ENCODE assay signal across 8 mouse cellular contexts in the genomic region with DNA sequence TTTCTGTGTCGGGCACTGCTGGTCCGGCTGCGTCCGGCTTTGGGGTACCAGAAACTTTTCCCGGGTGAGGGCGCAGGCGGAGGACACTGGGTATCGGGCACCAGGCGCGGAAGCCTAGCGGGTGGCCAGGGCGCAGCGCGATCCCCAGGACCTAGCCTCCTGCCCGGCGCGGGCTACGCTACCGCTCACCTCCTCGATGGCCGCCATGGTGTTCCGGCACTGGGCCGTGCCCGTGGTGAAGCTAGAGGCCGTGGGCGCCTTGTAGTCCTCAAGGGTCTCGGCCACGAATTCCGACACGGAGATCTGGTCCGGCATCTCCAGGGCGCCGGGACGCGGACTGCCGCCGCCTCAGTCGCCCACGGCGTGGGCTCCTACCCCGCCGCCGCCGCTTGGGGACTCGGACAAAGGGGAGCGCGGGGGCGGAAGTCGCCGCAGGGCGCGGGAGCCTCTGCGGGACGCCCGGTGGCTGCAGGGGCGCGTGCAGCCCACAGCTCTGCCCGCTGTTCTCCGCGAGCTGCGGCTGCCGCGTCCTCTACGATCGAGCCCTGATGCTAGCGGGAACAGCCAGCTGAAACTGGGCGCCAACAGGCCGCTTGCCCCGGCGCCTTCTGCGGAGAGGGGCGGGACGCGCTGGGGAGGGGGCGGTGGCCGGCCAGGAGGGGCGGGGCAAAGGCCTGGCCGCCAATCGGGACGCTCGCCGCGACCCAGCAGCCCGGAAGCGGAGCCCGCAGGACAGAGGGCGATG.
DNase-seq lines count a peak whose midpoint lies in the region; ATAC-seq and TF ChIP-seq lines count a peak whose summit lies in the region.
"Not testable (repeated sequence)": the region's sequence is repeated elsewhere in the genome, so short reads cannot be mapped to it uniquely, and the experiment has no call there.

No protein-coding gene starts in this region.

- H3K4me1 ChIP-seq in E14TG2a.4 (replicated peaks; ENCODE audit: low read depth, low read length); cerebellum, adult 2 months (ENCODE audit: control insufficient read depth, insufficient read depth, low read length); forebrain, postnatal 0 days (ENCODE audit: insufficient read depth); lung, embryonic 14.5 days (ENCODE audit: insufficient read depth); olfactory bulb, adult 2 months (ENCODE audit: control insufficient read depth, insufficient read depth, low read length): not testable (repeated sequence)

- not testable (repeated sequence) for TF ChIP-seq CTCF in E14TG2a.4 (conservative IDR thresholded peaks at IDR 0.05; ENCODE audit: low read length); cerebellum, adult 2 months (IDR thresholded peaks at IDR 0.05; ENCODE audit: borderline replicate concordance, insufficient read depth, low read depth, low read length); lung, embryonic 14.5 days (IDR thresholded peaks at IDR 0.05; ENCODE audit: low read depth); olfactory bulb, adult 2 months (IDR thresholded peaks at IDR 0.05; ENCODE audit: insufficient read depth, low read depth, low read length)
- peak; percentile 15 for TF ChIP-seq CTCF in forebrain, postnatal 0 days (IDR thresholded peaks at IDR 0.05; ENCODE audit: low read depth)

- not testable (repeated sequence) for H3K27me3 ChIP-seq in E14TG2a.4 (ENCODE audit: insufficient read depth, low read length); cerebellum, adult 2 months (ENCODE audit: control insufficient read depth, insufficient read depth, low read length); forebrain, postnatal 0 days (ENCODE audit: insufficient read depth, low read length); lung, embryonic 14.5 days (ENCODE audit: insufficient read depth, low read length)

- TF ChIP-seq POLR2A in cerebellum, adult 2 months (IDR thresholded peaks at IDR 0.05; ENCODE audit: borderline replicate concordance, insufficient read depth, low read length), result not testable (repeated sequence)
- peak; percentile 51; the same call in 1 of the 2 replicates for TF ChIP-seq POLR2A in olfactory bulb, adult 2 months (IDR thresholded peaks at IDR 0.05; ENCODE audit: insufficient read depth, low read depth, low read length)

- H3K4me3 ChIP-seq in E14TG2a.4 (replicated peaks; ENCODE audit: low read length), result peak overlapping the region; percentile 89
- H3K4me3 ChIP-seq in cerebellum, adult 2 months (replicated peaks; ENCODE audit: insufficient read depth, low read depth, low read length), result peak overlapping the region; percentile 56
- peak overlapping the region; percentile 65 for H3K4me3 ChIP-seq in forebrain, postnatal 0 days (ENCODE audit: low read depth, low read length)
- H3K4me3 ChIP-seq in lung, embryonic 14.5 days (ENCODE audit: low read depth, low read length), result peak overlapping the region; percentile 71
- peak overlapping the region; percentile 99 for H3K4me3 ChIP-seq in olfactory bulb, adult 2 months (ENCODE audit: insufficient read depth, low read depth, low read length)

- DNase-seq in cerebellum, adult 2 months, result peak; percentile 41 to 50
- DNase-seq in forebrain, postnatal 0 days, result peak; percentile 84
- DNase-seq in heart, postnatal 4 days, result peak; percentile 71
- DNase-seq in layer of hippocampus, adult 11-12 months (ENCODE audit: low spot score), result peak; percentile 34
- peak; percentile 85 for DNase-seq in lung, embryonic 14.5 days
- DNase-seq in testis, postnatal 10 days (ENCODE audit: low spot score), result peak; percentile 76

- H3K4me2 ChIP-seq in forebrain, postnatal 0 days (ENCODE audit: low read depth), result peak overlapping the region; percentile 48
- peak overlapping the region; percentile 49 for H3K4me2 ChIP-seq in lung, embryonic 14.5 days

- not testable (repeated sequence) for H3K27ac ChIP-seq in cerebellum, adult 2 months (ENCODE audit: insufficient read depth, low read length)
- H3K27ac ChIP-seq in forebrain, postnatal 0 days (ENCODE audit: low read depth, low read length), result peak overlapping the region; percentile 92
- peak overlapping the region; percentile 94 for H3K27ac ChIP-seq in lung, embryonic 14.5 days (ENCODE audit: low read depth)
- peak overlapping the region; percentile 60; the same call in 1 of the 2 replicates for H3K27ac ChIP-seq in olfactory bulb, adult 2 months (ENCODE audit: insufficient read depth, low read depth, low read length)

- WGBS in cerebellum, adult 2 months, result under 1% methylated on average over 74 of the region's 87 CpGs
- WGBS in forebrain, postnatal 0 days, result under 1% methylated on average over 63 of the region's 87 CpGs
- under 1% methylated on average over 78 of the region's 87 CpGs for WGBS in lung, embryonic 14.5 days
- 1% methylated on average over 85 of the region's 87 CpGs for WGBS in olfactory bulb, adult 2 months

- not testable (repeated sequence) for H3K36me3 ChIP-seq in E14TG2a.4 (ENCODE audit: insufficient read depth, low read length); forebrain, postnatal 0 days (ENCODE audit: insufficient read depth); lung, embryonic 14.5 days (ENCODE audit: insufficient read depth)

- peak; percentile 99 for ATAC-seq in forebrain, postnatal 0 days
- ATAC-seq in lung, embryonic 14.5 days (ENCODE audit: insufficient read depth), result peak; percentile 100

- H3K9ac ChIP-seq in forebrain, postnatal 0 days, result peak overlapping the region; percentile 87
- peak overlapping the region; percentile 91 for H3K9ac ChIP-seq in lung, embryonic 14.5 days

- peaks cover 33% of the 10 kb centered on the region for H3K9me3 ChIP-seq in E14TG2a.4 (ENCODE audit: low read length)
- H3K9me3 ChIP-seq in forebrain, postnatal 0 days (ENCODE audit: low read length), result not testable (repeated sequence)
- H3K9me3 ChIP-seq in lung, embryonic 14.5 days (ENCODE audit: low read depth, low read length), result peaks cover 12% of the 10 kb centered on the region

Comparison
In these comparisons a context has a peak if more than half of its experiments do, and no peak if none do; other contexts are left out.
1. DNase-seq: peak in every context shown above with its lines; median percentile 85 in lung, embryonic 14.5 days; 84 in forebrain, postnatal 0 days; 76 in testis, postnatal 10 days; 71 in heart, postnatal 4 days; 46 in cerebellum, adult 2 months; 34 in layer of hippocampus, adult 11-12 months.